Mouse (Mus musculus): ENCODE results near the gene Scel. TPM values are rescaled to one million over a fixed set of nuclear protein-coding genes. Genes with fewer than 3 reads are reported as not detected.

The Scel gene
- polyA plus RNA-seq, 1 experiment from 2014 or later: 2.0 TPM

Small RNA genes within 50 kb of the gene (microRNA-seq; reads per million reads assigned to microRNA genes)
- not detected for gene Gm22877

Other genes starting within 250 kb of the Scel start
- gene Mycbp2, start 166.5 kb upstream of the Scel start, polyA plus RNA-seq (2014; fragmentation: Nextera tagmentation; extraction: Ambion mirVana): 23.2 and 26.1 TPM in 2 replicates
- gene Slain1, start 136.9 kb downstream of the Scel start, polyA plus RNA-seq (2014; fragmentation: Nextera tagmentation; extraction: Ambion mirVana): 4.0 and 5.8 TPM in 2 replicates

All from kidney, embryonic 14.5 days (tissue).